Mouse (Mus musculus) kidney, adult 18-20 months (tissue): ENCODE measurements around the gene Mpv17l2.

Source experiments
- DNase-seq: peaks from one replicate; pipeline ENCODE4 v3.0.0; 2021

Mpv17l2 gene

DNA sequence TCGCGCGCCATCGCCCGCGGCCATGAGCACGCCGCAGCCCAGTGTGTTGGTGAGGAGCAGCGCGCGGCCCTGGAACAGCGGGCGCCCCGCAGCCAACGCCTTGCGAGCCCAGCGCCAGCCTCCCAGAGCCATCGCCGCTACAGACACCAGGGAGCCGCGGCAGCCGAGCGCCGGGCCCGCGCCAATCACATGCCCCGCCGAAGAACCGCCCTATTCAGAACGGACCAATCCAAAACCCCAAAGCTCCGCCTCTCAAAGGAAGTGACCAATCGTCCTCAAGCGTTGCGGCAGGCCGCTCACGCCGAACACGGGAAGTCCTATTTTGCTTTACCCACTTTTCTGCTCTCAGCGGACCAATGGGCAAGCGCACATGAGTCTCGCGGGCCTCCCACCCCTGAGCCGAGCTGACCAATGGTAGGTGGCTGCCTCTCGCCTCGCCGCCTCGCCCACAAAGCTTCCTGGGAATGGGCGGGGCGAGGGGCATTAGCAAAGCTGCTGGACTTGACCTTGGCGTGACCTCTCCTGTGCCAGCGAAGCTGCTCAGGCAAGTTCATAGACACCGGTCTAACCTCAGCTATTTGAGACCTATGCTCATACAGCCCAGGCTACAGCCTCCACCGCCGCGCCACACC lies at the start of gene Mpv17l2:
TSS of gene Mpv17l2 (minus strand) at position 172 of the 632 bp plus-strand sequence.
- DNase-seq = peak; percentile 92

DNA sequence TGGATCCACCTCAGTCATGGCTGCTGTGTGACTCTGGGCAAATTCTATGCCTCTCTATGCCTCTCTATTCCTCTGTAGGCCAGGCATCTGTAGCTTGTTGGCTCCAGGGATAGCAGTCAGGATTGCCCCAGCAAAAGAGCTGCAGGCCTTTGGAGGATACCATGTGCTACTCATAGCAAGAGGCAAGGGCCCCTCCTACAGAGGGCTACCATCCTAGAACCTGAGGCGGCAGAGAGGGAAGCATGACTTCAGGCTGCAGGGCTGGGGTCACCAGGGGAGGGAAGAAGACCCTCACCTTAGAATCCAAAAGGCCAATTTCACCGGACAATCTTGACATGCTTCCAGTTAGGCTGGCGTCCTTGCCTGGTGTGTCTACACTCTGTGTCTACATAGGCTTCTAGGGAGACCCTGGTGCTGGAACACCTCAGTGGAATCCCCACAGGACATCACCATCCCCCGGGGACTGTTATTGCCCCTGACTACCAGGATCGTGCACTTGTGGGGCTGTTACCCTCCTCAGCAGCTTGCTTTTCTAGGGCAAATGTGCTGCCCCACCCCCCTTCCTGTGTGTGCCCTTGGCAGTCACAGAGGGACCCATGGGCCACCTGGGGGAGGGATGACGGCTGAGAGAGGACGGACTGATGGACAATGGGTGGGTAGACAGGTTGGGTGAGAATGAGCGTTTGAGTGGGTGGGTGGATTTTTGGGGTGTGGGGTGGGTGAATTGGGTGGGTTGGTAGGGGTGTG lies 48.4 kb upstream of the Mpv17l2 start:
- DNase-seq = no peak

DNA sequence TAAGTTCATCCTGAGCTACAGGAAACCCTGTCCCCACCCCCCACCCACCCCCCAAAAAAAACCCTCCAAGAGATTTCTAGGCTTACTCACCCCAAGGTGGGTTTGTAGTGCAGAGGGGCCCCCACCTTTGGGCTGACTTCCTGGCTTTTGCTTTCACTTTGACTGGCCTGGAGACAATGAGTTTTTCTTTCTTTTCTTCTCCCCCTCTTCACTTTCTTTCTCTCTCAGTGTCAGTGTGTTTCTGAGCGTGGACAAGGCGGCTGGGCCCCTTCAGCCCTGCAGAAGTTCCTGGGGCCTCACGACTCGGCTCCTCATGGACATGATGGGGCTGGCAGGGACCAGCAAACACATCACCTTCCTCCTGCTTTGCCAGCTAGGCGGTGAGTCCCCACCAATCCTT lies 47.5 kb upstream of the Mpv17l2 start, which contains the start of gene Il12rb1:
TSS of gene Il12rb1 (plus strand) at position 211 of the 400 bp plus-strand sequence.
- no peak for DNase-seq

DNA sequence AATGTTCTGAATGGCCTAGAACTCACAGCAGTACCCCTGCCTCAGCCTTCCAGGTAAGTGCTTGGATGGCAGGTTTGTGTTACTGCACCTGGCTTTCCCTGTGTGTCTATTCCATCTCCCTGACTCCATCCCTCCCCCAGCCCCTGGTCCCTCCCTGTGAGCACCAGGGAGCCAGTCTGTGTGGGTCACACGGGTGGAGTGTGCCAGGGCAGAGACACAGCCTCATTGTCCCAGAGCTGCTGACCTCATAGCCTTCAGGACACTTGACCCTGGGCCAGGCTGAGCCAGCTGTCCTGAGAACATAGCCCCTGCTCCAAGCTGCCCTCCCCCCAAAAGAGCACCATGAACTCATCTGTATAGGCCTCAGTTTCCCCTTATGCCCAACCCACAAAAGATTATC lies 46.6 kb upstream of the Mpv17l2 start:
- DNase-seq = no peak

DNA sequence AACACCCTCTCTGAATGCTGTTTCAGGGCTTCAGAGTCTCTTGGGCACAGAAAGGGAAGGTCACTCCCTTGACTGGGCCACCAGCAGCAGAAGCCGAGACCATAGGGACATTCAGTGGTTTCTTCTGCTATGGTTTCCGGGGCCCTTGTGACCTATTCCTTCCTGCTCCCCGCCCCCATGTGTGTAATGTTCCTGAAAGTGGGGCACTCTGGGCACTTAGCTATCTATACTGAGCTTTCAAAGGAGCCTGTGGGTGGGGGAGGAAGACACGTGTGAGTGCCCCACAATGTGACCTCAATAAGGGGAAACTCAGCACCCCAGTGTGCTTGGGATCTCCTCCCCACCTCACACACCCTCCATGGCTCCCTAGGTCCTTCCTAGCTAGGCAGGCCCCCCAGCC lies 45.8 kb upstream of the Mpv17l2 start:
- no peak for DNase-seq

DNA sequence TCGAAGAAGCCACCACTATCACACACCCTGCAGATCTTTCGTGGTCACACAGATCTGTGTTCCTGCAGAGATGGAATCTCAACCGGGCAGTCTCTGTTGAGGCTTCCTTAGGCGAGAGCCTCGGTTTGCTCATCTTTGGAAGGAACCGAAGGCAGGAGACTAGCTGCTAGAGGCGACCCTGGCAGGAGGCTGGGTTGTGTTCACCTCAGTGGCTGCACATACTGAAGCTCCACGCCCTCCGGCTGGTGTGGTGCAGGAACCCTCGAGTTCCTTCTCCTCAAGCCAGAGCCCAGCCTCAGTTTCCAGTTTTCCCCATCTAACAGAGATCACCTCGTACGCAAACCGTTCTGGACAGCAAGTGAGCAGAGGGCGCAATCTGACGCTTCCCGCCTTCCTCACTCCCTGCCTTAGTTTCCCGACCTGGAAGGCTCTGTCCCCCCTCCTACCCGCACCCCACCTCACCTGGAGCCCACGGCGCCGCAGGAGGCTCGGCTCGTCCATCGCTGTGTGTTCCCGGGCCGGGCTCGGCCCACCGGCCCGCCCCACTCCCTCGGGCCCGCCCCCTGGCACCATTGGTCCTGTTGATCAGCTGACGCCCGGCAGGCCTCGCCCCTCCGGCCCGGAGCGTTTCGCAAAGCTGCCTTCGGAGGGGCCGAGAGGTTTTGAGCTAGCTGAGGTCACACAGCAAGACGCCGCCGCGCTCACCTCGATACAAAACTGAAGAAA lies 43.9 kb upstream of the Mpv17l2 start, which contains the start of gene Mast3:
TSS of gene Mast3 (minus strand) at position 574 of the 726 bp plus-strand sequence.
- peak; percentile 87 for DNase-seq

DNA sequence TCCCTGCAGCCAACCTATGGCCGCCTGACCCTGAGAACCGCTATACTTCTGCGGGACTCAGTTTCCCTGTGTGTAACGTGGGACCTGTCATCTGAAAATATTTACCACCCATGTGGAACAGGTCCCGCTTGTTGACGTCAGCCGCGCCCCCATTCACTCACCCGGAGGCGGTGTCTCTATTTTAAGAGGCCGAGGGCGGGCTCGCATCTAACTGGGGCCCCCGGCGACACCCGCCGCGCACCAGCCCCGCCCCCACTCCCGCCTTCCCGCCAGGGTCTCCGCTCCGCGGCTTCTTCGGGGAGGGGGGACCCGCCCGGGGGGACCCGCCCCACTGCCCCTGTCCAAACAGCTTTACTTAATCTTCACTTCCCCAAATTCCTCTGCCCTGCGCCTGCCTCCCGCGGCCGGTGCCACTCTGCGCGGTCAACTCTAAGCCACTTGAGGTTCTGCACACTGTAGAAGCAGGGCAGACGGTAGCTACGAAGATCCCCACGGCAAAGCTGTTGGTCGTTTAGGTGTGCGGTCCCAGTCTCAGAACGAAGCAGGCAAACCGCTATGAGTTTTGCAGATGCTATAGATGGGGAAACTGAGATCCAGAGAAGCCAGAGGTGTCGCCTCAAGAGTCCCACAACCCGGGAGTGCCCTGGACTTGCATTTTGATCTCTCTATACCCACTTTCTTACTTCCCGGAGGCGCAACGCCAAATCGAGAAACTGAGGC lies 43.2 kb upstream of the Mpv17l2 start:
- peak; percentile 34 for DNase-seq

DNA sequence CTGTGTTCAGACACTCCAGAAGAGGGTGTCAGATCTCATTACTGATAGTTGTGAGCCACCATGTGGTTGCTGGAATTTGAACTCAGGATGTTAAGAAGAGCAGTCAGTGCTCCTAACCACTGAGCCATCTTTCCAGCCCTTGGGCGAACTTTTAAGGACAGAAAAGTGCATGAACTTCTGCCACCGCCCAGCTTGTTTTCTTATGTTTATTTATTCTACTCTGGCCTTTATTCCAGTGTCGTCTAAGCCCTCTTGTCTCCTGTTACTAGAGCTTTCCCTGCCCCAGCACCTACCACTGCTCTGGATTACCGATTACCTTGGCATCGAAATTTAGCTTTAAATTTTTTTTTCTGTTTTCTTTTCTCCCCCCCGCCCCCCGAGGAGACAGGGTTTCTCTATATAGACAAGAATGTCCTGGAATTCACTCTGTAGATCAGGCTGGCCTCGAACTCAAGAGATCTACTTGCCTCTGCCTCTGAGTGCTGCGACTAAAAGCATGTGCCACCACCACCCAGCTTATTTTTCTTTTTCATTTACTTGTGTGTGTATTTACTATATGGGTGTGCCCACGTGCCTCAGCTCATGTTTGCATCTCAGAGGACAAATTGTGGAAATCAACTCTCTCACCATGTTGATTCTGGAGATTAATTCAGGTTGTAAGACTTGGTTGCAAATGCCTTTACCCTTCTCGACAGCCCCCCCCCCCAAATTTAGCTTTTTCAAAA lies 42.2 kb upstream of the Mpv17l2 start:
- no peak for DNase-seq

DNA sequence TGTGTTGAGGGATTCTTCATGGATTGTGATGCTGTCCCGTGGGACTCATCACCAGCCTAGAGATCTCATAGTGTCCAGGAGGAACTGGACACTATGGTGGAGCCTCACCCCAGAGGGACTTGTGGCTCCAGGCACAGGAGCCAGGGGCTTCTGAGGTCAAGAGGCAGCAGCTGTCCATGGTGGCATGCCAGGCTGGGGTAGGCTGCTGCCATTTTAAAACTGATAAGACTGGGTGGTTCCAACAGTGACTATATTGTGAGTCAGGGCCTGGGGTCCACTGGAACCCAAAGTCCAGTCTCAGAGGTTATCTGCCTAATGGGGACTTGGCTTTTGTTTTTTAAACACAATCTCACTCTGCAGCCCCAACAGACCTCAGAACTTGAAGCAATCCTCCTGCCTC lies 41.1 kb upstream of the Mpv17l2 start:
- no peak for DNase-seq

DNA sequence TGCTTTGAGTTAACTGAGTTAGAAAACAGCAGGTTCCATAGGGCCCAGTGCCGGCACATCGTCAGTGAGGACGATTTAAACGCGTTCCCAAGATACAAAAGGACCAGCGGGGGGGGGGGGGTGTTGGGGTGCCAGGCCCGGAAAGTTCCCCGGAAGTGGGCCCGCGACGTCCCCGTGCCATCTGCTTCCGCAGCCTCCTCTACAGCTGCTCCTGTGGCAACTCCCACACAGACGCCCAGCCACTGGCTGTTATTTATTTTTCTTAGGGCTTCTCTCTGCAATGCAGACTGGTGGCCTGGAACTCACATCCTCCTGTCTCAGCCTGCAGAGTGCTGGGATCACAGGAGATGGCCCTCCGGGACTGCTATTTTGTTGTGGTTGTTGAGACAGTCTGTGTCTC lies 40.4 kb upstream of the Mpv17l2 start:
- no peak for DNase-seq

DNA sequence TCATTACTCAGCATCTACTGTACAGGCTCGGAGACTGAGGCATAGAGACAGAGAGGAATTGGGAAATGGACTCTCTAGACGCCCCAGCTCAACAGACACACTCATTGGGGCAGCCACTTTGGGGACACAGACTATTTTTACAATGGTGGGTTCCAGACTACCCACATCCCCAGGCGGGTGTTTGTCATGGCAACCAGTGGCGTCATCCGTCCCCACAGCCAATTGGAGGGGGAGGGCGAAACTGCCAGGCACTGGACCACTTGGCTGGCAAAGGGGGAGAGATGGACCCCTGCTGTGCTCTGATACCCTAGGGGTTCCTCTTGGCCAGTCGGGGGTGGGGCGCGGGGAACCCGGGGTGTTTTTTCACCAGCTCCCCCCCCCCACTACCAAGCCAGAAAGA lies 39.9 kb upstream of the Mpv17l2 start:
- no peak for DNase-seq

DNA sequence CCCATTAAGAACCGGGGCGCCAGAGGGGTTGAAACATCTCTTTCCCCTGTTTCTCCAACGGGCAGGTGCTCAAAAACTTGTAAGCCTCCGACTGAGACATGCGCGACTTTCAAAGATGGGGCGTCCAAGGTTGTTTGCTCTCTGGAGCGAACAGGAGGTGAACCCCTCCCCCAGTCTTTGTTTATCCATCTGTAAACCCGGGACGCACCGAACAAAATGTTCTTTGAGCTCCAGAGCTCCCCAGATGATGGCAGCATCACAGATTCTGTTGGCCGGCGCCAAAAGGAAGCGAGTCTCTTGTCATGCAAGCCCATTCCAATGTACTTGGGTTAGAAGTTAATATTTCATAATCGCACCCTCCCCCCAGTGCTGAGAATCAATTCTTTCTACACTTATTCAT lies 37.5 kb upstream of the Mpv17l2 start:
- DNase-seq = peak; percentile 63

DNA sequence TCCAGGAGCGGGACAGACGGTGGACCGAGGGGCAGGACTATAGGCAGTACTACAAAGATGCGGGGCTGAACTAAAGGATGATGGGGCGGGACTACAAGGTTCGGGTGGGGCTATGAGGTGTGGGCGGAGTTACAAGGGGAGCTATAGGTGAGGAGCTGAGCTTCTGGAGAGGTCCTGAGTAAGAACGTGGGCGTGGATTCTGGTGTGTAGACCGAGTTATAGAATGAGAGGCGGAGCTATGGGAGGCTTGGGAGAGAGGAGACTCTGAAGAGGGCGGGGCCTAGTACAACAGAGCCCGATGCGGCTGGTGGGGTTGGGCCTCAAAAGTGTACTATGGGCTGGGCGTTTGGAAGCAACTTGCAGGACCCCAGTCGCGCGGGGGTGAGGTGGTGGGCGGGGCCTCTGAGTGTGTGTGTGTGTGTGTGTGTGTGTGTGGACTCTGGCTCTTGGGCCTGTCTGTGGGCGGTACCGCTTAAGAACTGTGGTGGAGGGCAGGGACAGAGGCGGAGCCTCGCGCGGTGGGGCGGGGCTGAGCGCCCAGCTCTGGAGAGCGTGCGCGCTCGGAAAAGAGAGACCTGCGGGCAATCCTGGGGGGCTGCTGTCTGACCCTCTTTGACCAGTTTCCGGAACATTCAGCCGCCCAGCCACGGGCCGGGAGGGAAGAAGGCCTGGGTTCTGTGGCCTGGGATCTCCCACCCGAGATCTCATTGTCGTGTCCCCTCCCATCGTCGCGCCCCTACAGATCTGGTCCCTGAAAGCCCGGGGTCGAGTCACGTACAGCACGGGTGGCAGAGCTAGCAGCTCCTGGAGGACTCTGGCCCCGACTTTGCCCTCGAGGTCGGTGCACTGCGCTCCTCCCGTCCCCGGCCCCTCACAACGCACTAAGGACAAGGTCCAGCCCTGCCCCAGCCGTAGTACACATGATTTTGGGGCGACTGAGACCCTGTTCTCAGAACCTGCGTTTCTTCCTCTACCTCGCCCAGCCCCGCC lies 36.6 kb upstream of the Mpv17l2 start:
- DNase-seq = peak; percentile 92

DNA sequence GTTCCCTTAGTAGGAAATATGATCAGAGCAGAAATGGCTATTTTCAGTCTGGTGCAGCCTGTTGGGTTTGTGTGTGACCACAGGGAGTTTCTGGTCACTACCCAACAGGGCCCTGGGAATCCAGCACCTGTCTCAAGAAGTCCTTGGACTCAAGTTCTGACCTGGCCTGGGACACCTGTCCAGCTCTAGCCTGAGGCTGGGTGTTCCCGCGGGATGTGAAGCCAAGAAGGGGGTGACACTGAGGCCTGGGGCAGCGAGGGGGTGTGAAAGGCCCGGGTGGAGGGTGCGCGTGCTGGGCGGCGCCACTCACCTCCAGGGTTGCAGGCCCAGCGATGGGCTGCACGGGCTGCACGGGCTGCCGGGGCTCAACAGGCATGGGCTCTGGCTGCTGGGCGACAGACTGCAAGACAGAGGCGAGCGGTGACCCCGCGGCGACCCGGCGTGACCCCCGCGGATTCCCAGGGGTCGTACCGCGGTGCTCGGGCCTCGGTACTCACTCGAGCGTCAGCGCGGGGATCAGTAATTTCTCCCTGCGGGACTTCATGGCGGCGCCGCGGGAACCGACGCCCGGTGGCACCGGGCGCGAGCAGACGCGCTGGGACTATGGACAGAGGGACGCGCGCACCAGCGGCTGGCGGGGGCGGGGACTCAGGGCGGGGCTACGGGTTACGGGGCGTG lies 35.8 kb upstream of the Mpv17l2 start:
- DNase-seq = no peak

DNA sequence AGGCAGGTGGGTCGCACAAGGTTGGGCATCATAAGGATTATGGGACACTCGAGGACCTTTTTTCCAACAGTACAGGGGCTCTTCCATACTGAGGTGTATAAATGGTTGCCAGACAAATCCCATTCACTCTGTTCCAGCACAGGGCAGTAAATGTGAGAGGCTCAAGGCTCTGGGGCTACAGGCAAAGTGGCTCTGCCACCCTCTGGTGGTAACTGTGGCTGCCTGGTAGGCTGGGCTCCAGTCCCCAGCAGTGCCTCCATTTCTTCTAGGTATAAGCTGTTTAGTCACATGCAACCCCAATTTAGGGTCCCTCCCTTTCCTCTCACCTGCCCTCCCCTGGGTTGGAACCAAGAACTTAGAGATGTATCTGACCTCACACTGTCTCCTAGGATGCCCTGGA lies 34.6 kb upstream of the Mpv17l2 start:
- DNase-seq = no peak

DNA sequence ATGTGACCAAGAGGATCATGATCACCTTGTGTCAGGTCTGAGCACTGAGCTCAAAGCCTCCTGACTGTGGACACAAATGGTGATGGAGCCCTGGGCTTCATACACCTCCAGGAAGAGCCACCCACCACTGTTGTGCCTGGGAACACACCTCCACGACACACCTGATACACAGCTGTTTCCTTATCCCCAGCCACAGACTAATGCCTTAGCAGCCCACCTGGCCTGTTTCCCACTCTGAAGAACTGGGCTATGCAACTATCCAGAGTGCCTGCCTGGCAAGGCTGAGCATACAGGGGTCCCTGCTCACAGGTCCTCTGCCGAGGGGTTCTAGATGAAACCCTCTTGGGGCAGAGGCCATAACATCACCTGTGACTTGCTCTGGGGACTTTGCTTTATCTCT lies 33.5 kb upstream of the Mpv17l2 start:
- DNase-seq = no peak

DNA sequence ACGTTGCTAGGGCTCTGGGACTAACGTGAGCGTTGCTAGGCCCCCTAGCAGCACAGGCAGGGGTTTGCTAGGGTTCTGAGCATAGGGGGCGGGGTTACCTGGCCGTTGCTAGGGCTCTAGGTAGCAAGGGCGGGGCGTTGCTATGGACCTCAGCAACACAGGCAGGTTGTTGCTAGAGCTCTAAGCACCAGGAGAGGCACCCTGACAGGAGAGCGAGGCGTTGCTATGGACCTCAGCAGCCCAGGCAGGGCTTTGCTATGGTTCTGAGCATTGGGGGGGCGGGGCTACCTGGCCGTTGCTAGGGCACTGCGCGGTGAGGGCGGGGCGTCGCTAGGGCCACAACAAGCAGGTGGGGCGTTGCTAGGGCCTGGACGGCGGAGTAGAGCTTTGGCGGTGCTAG lies 32.0 kb upstream of the Mpv17l2 start:
- peak; percentile 91 for DNase-seq

DNA sequence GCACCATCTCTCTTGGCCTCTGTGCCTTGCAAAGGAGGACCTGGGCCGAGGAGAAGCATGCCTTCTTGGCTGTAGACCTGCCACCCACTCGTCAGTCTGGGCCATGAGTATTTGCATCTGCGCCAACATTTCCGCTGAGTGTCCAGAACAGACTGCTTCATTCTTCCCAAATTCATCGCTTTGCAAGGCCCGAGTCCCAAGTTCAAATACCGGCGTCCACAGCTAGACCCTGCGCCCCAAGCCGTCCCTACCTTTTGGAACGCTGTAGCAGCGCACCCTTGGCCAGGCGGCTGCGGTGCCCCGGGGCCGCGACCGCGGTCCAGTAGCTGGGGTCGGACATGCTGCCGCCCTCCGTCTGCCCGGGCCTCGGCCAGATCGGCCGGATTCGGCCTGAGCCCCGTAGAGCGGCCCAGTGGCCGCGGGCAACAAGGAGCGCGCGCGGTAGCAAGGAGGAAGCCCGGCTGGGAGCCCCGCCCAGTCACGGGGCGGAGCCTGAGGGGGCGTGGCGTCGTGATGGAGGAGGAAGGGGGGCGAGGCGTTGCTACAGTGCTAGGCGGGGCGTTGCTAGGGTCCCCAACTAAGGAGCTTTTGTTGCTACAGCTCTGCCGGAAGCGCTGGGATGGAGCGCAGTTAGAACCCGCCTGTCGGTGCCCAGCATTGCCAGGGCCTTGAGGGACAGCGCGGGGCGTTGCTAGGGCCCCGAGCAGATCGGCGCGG lies 31.4 kb upstream of the Mpv17l2 start:
- peak; percentile 99 for DNase-seq

DNA sequence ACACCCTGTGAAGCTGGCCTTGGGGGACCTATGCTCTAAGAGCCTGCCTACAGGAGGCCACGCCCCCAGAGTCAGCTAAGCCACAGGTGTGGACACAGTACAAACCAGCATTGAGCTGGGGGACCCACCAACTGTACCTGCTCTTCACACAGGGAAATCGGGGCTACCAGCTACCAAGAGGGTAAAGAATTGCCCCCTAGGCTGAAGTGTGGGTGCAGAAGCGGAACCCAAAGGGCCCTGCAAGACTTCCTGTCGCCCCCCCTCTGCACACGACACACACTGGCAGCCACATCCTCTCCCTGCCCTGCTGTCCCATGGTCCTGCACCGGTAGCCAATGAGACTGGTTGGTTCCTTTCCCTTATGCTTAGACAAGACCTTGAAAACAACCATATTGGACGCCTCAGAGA lies 30.6 kb upstream of the Mpv17l2 start:
- DNase-seq = no peak

DNA sequence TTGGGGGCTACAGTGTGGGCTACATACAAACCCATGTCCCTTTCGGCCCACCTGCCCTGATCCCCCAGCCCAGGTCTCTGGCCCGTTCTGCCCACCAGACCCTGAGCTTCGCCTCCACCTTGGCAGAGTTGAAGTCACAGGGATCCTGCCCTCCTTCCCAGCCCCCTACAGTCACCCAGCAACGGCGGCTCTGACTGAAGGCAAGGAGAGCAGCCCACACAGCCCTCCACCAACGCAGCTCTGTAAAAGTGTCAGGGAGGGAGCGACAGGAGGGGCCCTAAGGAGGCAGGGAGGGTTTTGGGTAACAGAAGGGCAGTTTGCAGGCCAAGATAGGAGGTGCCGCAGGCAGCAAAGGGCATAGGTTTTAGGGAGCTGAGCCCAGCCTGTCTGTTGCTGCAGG lies 30.1 kb upstream of the Mpv17l2 start:
- no peak for DNase-seq
